Mouse (Mus musculus) kidney, adult 2 months (tissue): ENCODE measurements at regions not wholly inside any gene's neighbourhood (a gene's known extent, or its start where the extent isn't known, plus 50 kb on each side); places are given as distances from the start of the nearest gene placed in this dataset.

Experiments used
- DNase-seq: peaks from one replicate; pipeline ENCODE4 v3.0.0; 2021
- H3K27ac ChIP-seq: fragments of 200-500 bp; 2 replicates; pipeline ENCODE4 v1.5.1; 2012; ENCODE audit warnings: low read depth, low read length, control low read depth, inconsistent platforms; ENCODE audit not compliant: insufficient read depth
- H3K27me3 ChIP-seq: fragments of 200-500 bp; replicated peaks from 2 replicates; pipeline ENCODE4 v1.6.1; 2012; ENCODE audit warnings: mild to moderate bottlenecking, moderate library complexity, low read length, inconsistent platforms; ENCODE audit not compliant: control insufficient read depth, insufficient read depth
- H3K36me3 ChIP-seq: fragments of 200-500 bp; 2 replicates; pipeline ENCODE4 v1.6.1; 2012; ENCODE audit warnings: mild to moderate bottlenecking, moderate library complexity, low read length, inconsistent platforms; ENCODE audit not compliant: control insufficient read depth, insufficient read depth
- H3K4me1 ChIP-seq: fragments of 200-500 bp; 2 replicates; pipeline ENCODE4 v1.6.1; 2011; ENCODE audit warnings: low read length; ENCODE audit not compliant: control insufficient read depth, insufficient read depth
- H3K4me3 ChIP-seq: fragments of 200-500 bp; 2 replicates; pipeline ENCODE4 v1.5.1; 2011; ENCODE audit warnings: mild to moderate bottlenecking, low read depth, low read length, control low read depth; ENCODE audit not compliant: insufficient read depth
- CTCF ChIP-seq: fragments of 200-500 bp; conservative IDR thresholded peaks from 2 replicates; pipeline ENCODE4 v1.5.1; 2011; ENCODE audit warnings: low read depth, mild to moderate bottlenecking, control low read depth, low read length, moderate library complexity, mixed read lengths; ENCODE audit not compliant: insufficient read depth, insufficient read length
- POLR2A ChIP-seq: fragments of 200-500 bp; IDR thresholded peaks from one replicate; pipeline ENCODE4 v1.6.1; 2011; ENCODE audit warnings: low read depth, low read length, control low read depth
- WGBS: fragments of 180-500 bp; shearing (Covaris S2); methylation state at CpG from one replicate; pipeline ENCODE4 v1.1.7; 2018; 5-methylcytosine and 5-hydroxymethylcytosine counted together

GRCm38 (mm10) chr10:111743291-111743690 lies 229.2 kb upstream of the Krr1 start:
- H3K4me3 ChIP-seq: no peak overlapping the region
- no peaks in the 10 kb centered on the region for H3K36me3 ChIP-seq
- 0 out of 2 replicates have a peak, but pooled peaks cover 2% of the 10 kb centered on the region for H3K4me1 ChIP-seq
- no peak for DNase-seq
- WGBS: 76% methylated on average over 9 of the region's 9 CpGs
- H3K27ac ChIP-seq: no peak overlapping the region
- TF ChIP-seq POLR2A (no peak), CTCF (no peak)
- no peaks in the 10 kb centered on the region for H3K27me3 ChIP-seq

- H3K27ac ChIP-seq: no peak overlapping the region
- DNase-seq: no peak
- H3K4me1 ChIP-seq: no peaks in the 10 kb centered on the region
- H3K27me3 ChIP-seq: no peaks in the 10 kb centered on the region
- TF ChIP-seq POLR2A: no peak
- no peak for TF ChIP-seq CTCF
- no peaks in the 10 kb centered on the region for H3K36me3 ChIP-seq
- WGBS: 93% methylated on average over 3 of the region's 3 CpGs
- no peak overlapping the region for H3K4me3 ChIP-seq
Measured at GRCm38 (mm10) chr10:111745116-111745515, 227.3 kb upstream of the Krr1 start.

GRCm38 (mm10) chr10:111746067-111746878 lies 226.2 kb upstream of the Krr1 start:
- H3K27me3 ChIP-seq: no peaks in the 10 kb centered on the region
- H3K4me3 ChIP-seq: no peak overlapping the region
- DNase-seq: no peak
- H3K27ac ChIP-seq: no peak overlapping the region
- WGBS: 72% methylated on average over 12 of the region's 12 CpGs
- TF ChIP-seq POLR2A (no peak), CTCF (no peak)
- no peaks in the 10 kb centered on the region for H3K4me1 ChIP-seq
- no peaks in the 10 kb centered on the region for H3K36me3 ChIP-seq

- Histone ChIP-seq H3K4me1 (no peaks in the 10 kb centered on the region), H3K27ac (no peak overlapping the region), H3K27me3 (no peaks in the 10 kb centered on the region), H3K4me3 (no peak overlapping the region), H3K36me3 (no peaks in the 10 kb centered on the region)
- 87% methylated on average over 6 of the region's 6 CpGs for WGBS
- TF ChIP-seq CTCF: no peak
- no peak for TF ChIP-seq POLR2A
- no peak for DNase-seq
Measured at GRCm38 (mm10) chr10:111746879-111747477, 225.5 kb upstream of the Krr1 start.

- no peak for DNase-seq
- TF ChIP-seq CTCF: no peak
- no peak for TF ChIP-seq POLR2A
- Histone ChIP-seq H3K4me1 (no peaks in the 10 kb centered on the region), H3K36me3 (no peaks in the 10 kb centered on the region), H3K27me3 (no peaks in the 10 kb centered on the region), H3K27ac (no peak overlapping the region), H3K4me3 (no peak overlapping the region)
- 66% methylated on average over 3 of the region's 3 CpGs for WGBS
Measured at GRCm38 (mm10) chr10:111748482-111748881, 224.0 kb upstream of the Krr1 start.

- Histone ChIP-seq H3K27ac (no peak overlapping the region), H3K27me3 (no peaks in the 10 kb centered on the region), H3K36me3 (no peaks in the 10 kb centered on the region), H3K4me3 (no peak overlapping the region), H3K4me1 (0 out of 2 replicates have a peak, but pooled peaks cover 3% of the 10 kb centered on the region)
- WGBS: 92% methylated on average over 2 of the region's 2 CpGs
- TF ChIP-seq POLR2A: no peak
- no peak for TF ChIP-seq CTCF
- DNase-seq: no peak
Measured at GRCm38 (mm10) chr10:111753646-111754045, 218.8 kb upstream of the Krr1 start.

- TF ChIP-seq POLR2A (no peak), CTCF (no peak)
- H3K27ac ChIP-seq: no peak overlapping the region
- no peaks in the 10 kb centered on the region for H3K27me3 ChIP-seq
- 0 out of 2 replicates have a peak, but pooled peaks cover 3% of the 10 kb centered on the region for H3K4me1 ChIP-seq
- no peak for DNase-seq
- no peaks in the 10 kb centered on the region for H3K36me3 ChIP-seq
- 50% methylated on average over 1 of the region's 1 CpGs for WGBS
- no peak overlapping the region for H3K4me3 ChIP-seq
Measured at GRCm38 (mm10) chr10:111755964-111756363, 216.5 kb upstream of the Krr1 start.
